Mouse (Mus musculus) NIH3T3 (cell line): ENCODE measurements around the gene Cmtm4.

Experiments used
- DNase-seq: peaks from one replicate; pipeline ENCODE4 v3.0.0-alpha.2; 2012; ENCODE audit warnings: low read depth

Gene Cmtm4

GRCm38 (mm10) chr8:104374864-104375846 is 20.5 kb downstream of the Cmtm4 start:
- DNase-seq, result peak; percentile 52

DNA sequence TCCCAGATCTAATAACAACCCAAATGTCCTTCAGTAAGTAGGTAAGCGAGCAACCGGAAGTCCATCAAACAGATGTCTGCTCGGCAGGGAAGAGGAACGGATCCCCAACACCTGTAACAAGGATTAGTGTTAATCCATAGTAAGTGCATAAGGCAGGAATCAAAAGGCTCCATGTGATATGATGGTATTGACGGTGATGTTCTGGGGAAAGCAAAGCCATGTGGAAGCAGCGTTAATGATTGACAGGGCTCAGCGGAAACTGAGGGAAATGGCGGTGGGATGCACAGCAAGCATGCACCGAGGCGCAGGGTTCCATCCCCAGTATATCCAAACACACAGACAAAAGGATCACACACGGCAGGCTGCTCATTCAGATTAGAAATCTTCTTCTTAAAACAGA is 21.3 kb downstream of the Cmtm4 start:
- no peak for DNase-seq

DNA sequence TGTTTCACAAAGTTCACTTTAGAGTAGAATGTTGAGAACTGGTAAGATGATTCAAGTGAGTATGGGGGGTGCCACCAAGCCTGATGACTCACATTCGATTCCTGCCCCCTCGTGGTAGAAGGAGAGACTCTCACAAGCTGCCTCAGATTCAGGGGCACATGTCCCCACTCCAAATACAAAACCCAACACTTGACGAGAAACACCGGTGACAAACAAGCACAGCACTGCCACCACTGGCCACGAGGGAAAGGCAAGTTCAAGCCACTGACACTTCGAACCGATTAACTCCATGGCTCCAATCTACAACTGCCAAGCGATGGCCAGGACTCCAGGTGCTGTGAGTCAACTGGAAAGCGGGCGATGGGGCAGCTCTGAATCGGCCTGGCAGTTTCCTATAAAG is 21.8 kb downstream of the Cmtm4 start:
- DNase-seq, result no peak

- no peak for DNase-seq
Measured at GRCm38 (mm10) chr8:104371121-104371520, 24.5 kb downstream of the Cmtm4 start.

DNA sequence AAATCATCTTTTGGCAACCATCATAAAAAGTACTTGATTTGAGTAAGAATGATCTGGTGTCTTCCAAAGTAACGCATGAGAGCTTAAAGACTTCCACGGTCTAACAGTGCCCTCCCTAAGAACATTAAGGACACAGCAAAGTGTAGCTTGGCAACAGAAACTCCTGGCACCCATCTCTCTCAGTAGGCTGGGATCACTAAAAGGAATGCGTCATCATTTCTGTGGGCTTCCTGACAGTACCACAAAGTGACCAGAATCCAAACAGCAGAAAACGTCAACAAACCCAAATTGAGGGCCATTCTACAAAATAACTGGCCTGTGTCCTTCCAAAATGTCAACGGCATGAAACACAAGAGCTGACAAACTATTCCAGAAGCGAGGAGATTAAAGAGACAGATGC is 25.5 kb downstream of the Cmtm4 start:
- no peak for DNase-seq

GRCm38 (mm10) chr8:104369591-104369990 is 26.0 kb downstream of the Cmtm4 start:
- DNase-seq, result no peak

GRCm38 (mm10) chr8:104367398-104367797 is 28.2 kb downstream of the Cmtm4 start:
- DNase-seq, result no peak

DNA sequence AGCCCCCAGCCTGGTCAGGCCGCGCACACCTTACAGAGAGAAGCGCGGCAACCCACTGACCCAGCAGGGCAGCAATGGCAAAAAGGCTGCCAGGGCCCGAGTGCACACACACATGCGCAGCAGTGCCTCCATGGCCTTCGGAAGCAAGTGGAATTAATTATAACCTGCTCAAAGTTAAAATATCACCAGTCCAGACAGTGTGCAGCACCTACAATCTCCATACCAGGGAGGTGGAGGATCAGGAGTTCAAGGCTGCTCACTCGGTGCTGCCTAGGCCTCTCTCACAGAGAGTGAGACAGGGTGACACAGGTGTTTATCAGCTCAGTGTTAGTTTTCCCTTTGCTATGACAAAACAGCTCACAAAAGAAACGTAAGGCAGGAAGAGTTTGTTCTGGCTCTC is 29.9 kb downstream of the Cmtm4 start:
- no peak for DNase-seq

- no peak for DNase-seq
Measured at GRCm38 (mm10) chr8:104359778-104360456, 35.7 kb downstream of the Cmtm4 start.

DNA sequence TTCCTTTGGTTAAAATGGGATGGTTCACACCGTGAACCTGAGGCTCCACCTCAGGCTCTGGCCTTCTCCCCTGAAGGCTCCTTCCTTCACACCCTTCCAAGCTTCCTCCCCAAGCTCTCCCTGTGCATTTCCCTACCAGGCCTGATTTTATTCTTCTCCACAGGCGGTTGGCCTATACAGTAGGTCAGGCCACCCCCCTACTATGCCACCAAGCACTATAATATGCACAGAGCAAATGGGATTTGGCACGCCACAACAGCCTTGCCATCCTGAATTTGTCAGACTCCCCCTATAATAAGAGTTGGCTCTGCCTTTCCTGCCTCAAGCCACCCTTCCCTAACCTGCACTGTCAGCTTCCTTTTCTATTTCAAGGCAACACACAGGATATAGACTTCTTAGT is 37.0 kb downstream of the Cmtm4 start:
- no peak for DNase-seq

DNA sequence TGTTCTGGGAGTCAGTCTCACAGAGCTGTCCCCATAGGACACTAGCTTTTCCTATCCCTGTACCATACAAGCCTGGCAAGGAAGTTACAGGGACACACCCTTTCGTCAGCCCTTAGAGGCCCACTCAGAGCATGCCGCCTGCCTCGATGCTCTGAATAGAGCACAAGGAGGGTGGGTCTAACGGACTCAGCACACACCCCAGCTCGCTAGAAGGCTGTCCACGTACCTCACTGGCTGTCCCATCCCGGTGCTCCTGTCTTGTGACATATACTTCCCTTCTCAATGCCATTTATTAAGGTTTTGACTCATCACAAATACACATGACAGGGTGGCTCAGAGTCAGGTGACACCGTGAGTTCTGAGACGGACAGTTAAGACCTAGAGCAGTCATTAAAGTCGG is 41.1 kb downstream of the Cmtm4 start:
- DNase-seq, result no peak

GRCm38 (mm10) chr8:104353186-104353585 is 42.4 kb downstream of the Cmtm4 start:
- DNase-seq, result no peak

- no peak for DNase-seq
Measured at GRCm38 (mm10) chr8:104350047-104350446, 45.6 kb downstream of the Cmtm4 start.

- DNase-seq, result no peak
Measured at GRCm38 (mm10) chr8:104348971-104349370, 46.6 kb downstream of the Cmtm4 start.

GRCm38 (mm10) chr8:104346706-104347105 is 48.9 kb downstream of the Cmtm4 start:
- no peak for DNase-seq

GRCm38 (mm10) chr8:104344622-104345021 is 51.0 kb downstream of the Cmtm4 start:
- no peak for DNase-seq

GRCm38 (mm10) chr8:104343957-104344356 is 51.6 kb downstream of the Cmtm4 start:
- DNase-seq, result peak; percentile 94

DNA sequence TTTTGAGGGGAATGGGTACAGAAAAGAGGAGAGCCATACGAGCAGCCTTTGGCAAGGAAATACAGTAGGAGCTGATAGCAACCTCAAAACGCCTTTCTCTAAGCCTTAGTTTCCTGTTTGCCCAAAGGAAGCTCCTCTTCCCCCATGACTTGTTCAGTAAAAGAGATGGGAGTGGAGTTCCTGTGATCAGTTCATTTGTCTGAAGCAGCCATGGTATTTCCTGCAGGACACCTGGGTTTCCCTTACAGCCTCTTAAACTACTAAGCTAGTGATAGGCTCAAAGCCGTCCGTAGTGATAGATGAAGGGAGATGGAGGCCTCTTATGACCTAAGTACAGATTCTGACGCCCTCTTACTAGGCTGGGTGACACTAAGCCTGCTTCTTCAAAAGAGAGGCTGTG is 53.2 kb downstream of the Cmtm4 start:
- no peak for DNase-seq

GRCm38 (mm10) chr8:104341678-104342077 is 53.9 kb downstream of the Cmtm4 start:
- no peak for DNase-seq

- DNase-seq, result peak; percentile 96
Measured at GRCm38 (mm10) chr8:104341106-104341561, 54.5 kb downstream of the Cmtm4 start.

GRCm38 (mm10) chr8:104340233-104341105 is 55.1 kb downstream of the Cmtm4 start:
- peak; percentile 94 for DNase-seq

DNA sequence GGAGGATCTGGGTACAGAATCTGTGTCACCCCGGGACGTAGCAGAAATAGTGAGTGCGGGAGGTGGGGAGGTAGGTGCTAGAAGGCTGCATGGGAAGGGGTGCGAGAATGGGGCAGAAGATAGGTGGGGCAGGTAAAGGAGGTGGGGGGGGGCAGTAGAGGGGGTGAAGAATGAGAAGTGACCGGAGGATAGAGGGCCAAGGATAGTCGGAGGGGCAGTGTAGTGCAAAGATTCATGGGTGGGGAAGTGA is 55.7 kb downstream of the Cmtm4 start:
- DNase-seq, result no peak
